Mouse (Mus musculus) embryonic facial prominence, embryonic 13.5 days (tissue): ENCODE measurements at regions not wholly inside any gene's neighbourhood (a gene's known extent, or its start where the extent isn't known, plus 50 kb on each side); places are given as distances from the start of the nearest gene placed in this dataset.

Experiments used
- ATAC-seq: fragments of 200-750 bp; cut with Nextera tagmentation; 2 replicates; pipeline ENCODE4 v1.8.0; 2017; ENCODE audit warnings: low read depth; ENCODE audit not compliant: insufficient number of reproducible peaks, insufficient read depth, low FRiP score, low TSS enrichment
- H3K27ac ChIP-seq: fragments of 300-500 bp; sonication (generic); 2 replicates; pipeline ENCODE4 v1.5.1; 2015; ENCODE audit warnings: moderate library complexity, mild to moderate bottlenecking, inconsistent platforms
- H3K27me3 ChIP-seq: fragments of 300-500 bp; sonication (generic); 2 replicates; pipeline ENCODE4 v1.6.1; 2015; ENCODE audit warnings: mild to moderate bottlenecking, inconsistent platforms
- H3K36me3 ChIP-seq: fragments of 300-500 bp; sonication (generic); 2 replicates; pipeline ENCODE4 v1.6.1; 2015; ENCODE audit warnings: mild to moderate bottlenecking, inconsistent platforms
- H3K4me1 ChIP-seq: fragments of 300-500 bp; sonication (generic); 2 replicates; pipeline ENCODE4 v1.6.1; 2015; ENCODE audit warnings: inconsistent platforms
- H3K4me2 ChIP-seq: fragments of 300-500 bp; sonication (generic); 2 replicates; pipeline ENCODE4 v1.6.1; 2015; ENCODE audit warnings: moderate library complexity, mild to moderate bottlenecking, inconsistent platforms
- H3K4me3 ChIP-seq: fragments of 300-500 bp; sonication (generic); 2 replicates; pipeline ENCODE4 v1.5.1; 2015; ENCODE audit warnings: mild to moderate bottlenecking, inconsistent platforms
- H3K9ac ChIP-seq: fragments of 300-500 bp; sonication (generic); 2 replicates; pipeline ENCODE4 v1.6.1; 2015; ENCODE audit warnings: mild to moderate bottlenecking, inconsistent platforms
- H3K9me3 ChIP-seq: fragments of 300-500 bp; sonication (generic); 2 replicates; pipeline ENCODE4 v1.6.1; 2016; ENCODE audit warnings: inconsistent platforms
- WGBS: fragments of 180-500 bp; shearing (Covaris S2); methylation state at CpG from one replicate; pipeline ENCODE4 v1.1.7; 2015; ENCODE audit warnings: mixed read lengths; 5-methylcytosine and 5-hydroxymethylcytosine counted together

DNA sequence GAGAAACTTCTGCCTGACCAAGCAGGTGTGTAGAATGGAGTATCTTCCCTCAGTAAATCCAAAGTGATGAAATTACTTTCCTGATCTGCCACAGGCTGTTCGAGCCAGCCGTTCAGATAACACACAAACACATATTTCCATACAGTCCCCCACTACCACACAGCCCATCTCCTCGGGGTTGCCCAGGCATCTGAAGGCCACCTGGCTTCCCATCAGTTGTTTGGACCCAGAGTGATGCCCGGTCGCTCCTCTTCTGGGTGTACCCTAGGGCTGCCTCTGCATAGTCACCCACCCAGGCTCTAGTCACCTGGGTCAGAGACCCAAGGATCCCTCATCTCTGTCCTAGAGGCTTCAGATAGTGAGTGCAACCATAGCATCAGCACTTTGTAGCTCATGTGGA, 107.9 kb downstream of the CK137956 start:
- Histone ChIP-seq H3K36me3 (no peaks in the 10 kb centered on the region), H3K9ac (no peak overlapping the region), H3K27ac (no peak overlapping the region), H3K4me1 (no peaks in the 10 kb centered on the region), H3K27me3 (no peaks in the 10 kb centered on the region), H3K9me3 (0 out of 2 replicates have a peak, but pooled peaks cover 3% of the 10 kb centered on the region), H3K4me3 (no peak overlapping the region), H3K4me2 (no peak overlapping the region)
- no peak for ATAC-seq
- WGBS: 92% methylated on average over 5 of the region's 5 CpGs

DNA sequence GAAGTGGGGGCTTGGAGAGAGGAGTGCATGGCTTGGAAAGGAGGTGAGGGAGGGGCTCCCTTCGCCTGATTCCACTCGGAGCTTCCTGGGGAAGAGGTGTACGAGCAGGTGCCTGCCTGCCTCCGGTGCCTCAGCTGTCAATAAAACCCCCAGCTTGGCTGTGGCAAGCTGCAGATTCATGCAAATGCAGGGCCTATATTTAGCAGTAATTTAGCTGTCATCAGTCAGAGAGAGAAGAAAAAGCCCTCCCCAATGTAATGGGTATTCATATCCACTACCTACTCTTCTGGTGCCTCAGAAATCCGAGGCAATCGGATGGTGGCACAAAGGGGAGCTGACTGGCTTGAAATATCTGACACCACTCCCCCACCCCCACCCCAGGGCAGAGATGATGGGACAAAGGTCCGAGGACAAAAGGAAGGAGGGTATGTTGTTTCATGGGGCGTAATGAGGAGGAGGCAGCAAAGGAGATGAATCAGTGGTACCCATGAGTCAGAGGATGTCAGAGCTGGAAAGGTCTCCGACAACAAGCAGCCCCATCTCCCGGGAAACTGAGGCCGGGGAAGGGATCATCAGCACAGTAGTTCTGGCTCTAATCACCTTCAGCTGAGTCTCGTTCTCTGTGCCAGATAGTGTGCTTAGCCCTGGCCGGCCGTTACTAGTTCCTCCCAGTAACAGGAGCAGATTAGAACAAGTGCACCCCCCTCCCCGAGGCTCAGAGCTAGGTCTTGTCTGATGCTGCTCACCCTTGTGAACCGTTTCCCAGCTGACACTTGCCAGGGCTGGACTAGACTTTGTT, 109.2 kb downstream of the CK137956 start:
- no peaks in the 10 kb centered on the region for H3K36me3 ChIP-seq
- ATAC-seq: no peak
- 59% methylated on average over 16 of the region's 16 CpGs for WGBS

DNA sequence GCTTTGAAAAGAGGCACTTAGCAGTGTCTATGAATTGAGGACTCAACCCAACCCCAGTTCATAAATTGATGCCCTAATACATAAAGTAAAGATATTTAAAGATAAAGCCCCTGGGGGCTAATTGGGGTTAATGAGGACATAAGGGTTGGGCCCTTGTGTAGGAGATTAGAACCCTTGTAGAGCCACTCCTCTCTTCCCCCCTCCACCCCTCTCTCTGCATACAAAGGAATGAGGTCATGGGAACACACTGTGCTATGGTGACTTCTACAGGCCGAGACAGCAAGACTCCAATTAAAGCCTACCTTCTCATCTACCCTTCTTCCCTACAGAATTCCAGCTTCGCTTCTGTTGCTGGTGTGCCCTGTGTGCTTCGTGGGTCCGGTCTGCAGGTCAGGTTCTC, 110.5 kb downstream of the CK137956 start:
- WGBS: 84% methylated on average over 4 of the region's 4 CpGs
- no peak for ATAC-seq

More for the DNA sequence above, 109.2 kb downstream of the CK137956 start:
- no peak overlapping the region for H3K4me3 ChIP-seq
- no peaks in the 10 kb centered on the region for H3K4me1 ChIP-seq
- 0 out of 2 replicates have a peak, but pooled peaks cover under 1% of the 10 kb centered on the region for H3K9me3 ChIP-seq
- no peaks in the 10 kb centered on the region for H3K27me3 ChIP-seq
- no peak overlapping the region for H3K9ac ChIP-seq
- no peak overlapping the region for H3K27ac ChIP-seq
- no peak overlapping the region for H3K4me2 ChIP-seq

DNA sequence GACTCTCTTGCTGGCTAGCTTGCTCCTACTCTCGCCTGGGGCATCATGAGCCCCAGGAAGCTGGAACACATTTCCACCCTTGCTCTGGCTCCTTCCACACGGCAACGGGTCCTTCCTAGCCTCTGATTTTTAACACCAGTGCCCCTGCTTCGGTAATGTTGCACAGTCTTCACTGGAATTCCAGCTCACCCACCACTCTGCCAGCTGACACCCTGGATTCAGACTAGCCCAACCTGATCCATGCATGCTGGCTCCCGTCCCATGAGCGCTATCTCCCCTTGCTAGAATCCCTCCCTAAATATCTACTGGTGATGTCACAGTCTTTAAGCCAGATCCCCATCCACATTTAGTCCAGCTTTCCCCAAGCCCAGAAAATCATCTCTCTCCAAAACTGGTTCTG, 111.2 kb downstream of the CK137956 start:
- Histone ChIP-seq H3K27me3 (no peaks in the 10 kb centered on the region), H3K4me1 (no peaks in the 10 kb centered on the region), H3K36me3 (no peaks in the 10 kb centered on the region), H3K4me3 (no peak overlapping the region), H3K27ac (no peak overlapping the region), H3K9ac (no peak overlapping the region), H3K4me2 (no peak overlapping the region), H3K9me3 (no peaks in the 10 kb centered on the region)
- no peak for ATAC-seq
- 80% methylated on average over 6 of the region's 6 CpGs for WGBS

More for the DNA sequence above, 110.5 kb downstream of the CK137956 start:
- no peak overlapping the region for H3K4me3 ChIP-seq
- no peaks in the 10 kb centered on the region for H3K4me1 ChIP-seq
- H3K4me2 ChIP-seq: no peak overlapping the region
- no peak overlapping the region for H3K9ac ChIP-seq
- H3K27me3 ChIP-seq: no peaks in the 10 kb centered on the region
- no peaks in the 10 kb centered on the region for H3K9me3 ChIP-seq
- no peak overlapping the region for H3K27ac ChIP-seq
- no peaks in the 10 kb centered on the region for H3K36me3 ChIP-seq

DNA sequence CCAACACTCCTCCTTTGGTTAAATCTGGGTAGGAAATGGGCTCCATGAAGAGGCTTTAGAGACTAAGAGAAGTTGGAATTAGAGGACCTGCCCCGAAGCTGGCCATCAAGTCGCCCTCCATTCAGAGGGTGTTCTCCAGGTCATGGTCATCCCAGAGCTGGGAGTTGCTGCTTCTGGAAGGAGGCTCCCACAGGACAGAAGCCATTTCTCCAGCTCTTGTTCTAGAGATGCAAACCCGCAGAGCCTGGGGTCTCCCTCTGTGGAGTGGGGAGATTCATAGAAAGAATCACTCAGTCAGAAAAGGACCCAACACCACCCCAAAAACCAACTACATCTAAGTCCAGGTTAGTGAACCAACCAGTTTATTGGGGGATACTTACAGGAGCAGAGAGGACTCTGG, 112.2 kb downstream of the CK137956 start:
- no peak for ATAC-seq
- Histone ChIP-seq H3K27me3 (no peaks in the 10 kb centered on the region), H3K9me3 (no peaks in the 10 kb centered on the region), H3K4me3 (no peak overlapping the region), H3K4me1 (no peaks in the 10 kb centered on the region), H3K9ac (no peak overlapping the region), H3K4me2 (no peak overlapping the region), H3K36me3 (no peaks in the 10 kb centered on the region), H3K27ac (no peak overlapping the region)
- 82% methylated on average over 3 of the region's 3 CpGs for WGBS

DNA sequence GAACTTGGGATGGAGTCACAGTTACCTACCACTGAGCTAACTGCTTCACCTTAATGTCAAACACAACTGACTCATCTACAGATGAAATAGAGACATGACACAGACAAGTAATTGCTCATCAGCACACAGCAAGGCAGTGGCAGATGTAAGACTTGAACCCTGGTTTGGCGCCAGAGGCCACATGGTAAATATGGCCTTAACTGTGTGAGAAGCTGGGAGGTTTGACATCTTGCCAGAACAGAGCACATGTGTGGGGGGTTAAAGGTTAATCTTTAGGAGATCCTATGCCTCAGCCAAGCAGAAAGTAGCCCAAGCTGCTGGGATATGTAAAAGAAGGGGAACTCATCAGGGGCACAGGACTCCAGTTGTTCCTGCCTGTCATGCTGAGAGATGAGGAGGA, 114.9 kb downstream of the CK137956 start:
- 76% methylated on average over 1 of the region's 1 CpGs for WGBS
- H3K4me2 ChIP-seq: no peak overlapping the region
- H3K4me1 ChIP-seq: no peaks in the 10 kb centered on the region
- H3K36me3 ChIP-seq: no peaks in the 10 kb centered on the region
- H3K4me3 ChIP-seq: no peak overlapping the region
- no peaks in the 10 kb centered on the region for H3K27me3 ChIP-seq
- H3K27ac ChIP-seq: no peak overlapping the region
- H3K9ac ChIP-seq: no peak overlapping the region
- H3K9me3 ChIP-seq: 0 out of 2 replicates have a peak, but pooled peaks cover 4% of the 10 kb centered on the region
- no peak for ATAC-seq

DNA sequence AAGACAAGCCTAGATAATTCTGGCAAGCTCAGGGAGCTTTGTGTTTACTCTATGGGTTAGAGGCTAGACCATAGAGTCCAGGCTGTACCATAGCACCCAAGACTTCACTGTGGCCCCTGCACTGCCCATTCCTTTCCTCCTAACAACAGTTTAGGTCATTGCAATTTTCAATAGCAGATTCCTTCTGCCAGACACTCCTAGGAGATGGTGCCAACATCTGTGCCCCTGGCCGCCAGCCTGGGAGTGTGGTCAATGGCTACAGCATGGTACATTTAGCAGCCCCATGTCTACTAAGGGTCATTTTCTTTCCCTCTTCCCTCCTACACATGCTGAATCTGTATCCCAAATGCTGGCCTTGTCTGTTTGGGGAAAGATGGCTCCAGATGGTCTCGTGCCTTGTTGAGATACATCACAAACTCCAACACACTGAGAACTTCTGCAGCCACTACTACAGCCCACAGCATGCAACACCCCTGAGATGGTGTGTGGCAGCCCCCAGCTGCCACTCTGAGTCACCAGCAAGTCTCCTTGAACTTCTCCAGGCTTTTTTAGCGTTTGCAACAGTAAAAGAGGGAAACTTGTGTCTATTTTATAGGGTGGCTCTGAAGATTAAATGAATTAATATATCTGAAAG, 115.9 kb downstream of the CK137956 start:
- Histone ChIP-seq H3K4me2 (no peak overlapping the region), H3K4me1 (no peaks in the 10 kb centered on the region), H3K9me3 (0 out of 2 replicates have a peak, but pooled peaks cover 4% of the 10 kb centered on the region), H3K9ac (no peak overlapping the region), H3K36me3 (no peaks in the 10 kb centered on the region), H3K27ac (no peak overlapping the region), H3K27me3 (no peaks in the 10 kb centered on the region), H3K4me3 (no peak overlapping the region)
- ATAC-seq: no peak
- WGBS: 78% methylated on average over 3 of the region's 3 CpGs

DNA sequence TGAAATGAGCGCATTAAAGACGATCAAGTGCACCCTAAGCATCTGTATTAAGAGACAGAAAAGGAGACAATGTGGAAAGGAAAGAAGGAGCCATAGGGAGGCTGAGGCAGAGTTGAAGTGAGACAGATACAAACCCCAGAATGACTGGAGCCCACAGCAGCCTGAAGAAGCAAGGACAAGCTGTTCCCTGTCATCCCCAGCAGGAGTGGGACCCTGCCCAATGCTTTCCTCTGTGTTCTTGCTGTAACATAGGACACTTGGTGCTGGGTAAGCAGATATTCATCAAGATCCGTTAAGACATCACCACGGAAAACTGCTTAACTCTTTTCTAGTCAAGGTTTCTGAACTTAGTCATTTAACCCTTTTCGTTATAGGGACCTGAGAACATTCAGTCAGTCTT, 121.4 kb downstream of the CK137956 start:
- WGBS: 82% methylated on average over 5 of the region's 5 CpGs
- H3K27ac ChIP-seq: no peak overlapping the region
- ATAC-seq: no peak
- no peak overlapping the region for H3K4me2 ChIP-seq
- no peaks in the 10 kb centered on the region for H3K4me1 ChIP-seq
- no peak overlapping the region for H3K4me3 ChIP-seq
- no peaks in the 10 kb centered on the region for H3K36me3 ChIP-seq
- H3K9me3 ChIP-seq: 0 out of 2 replicates have a peak, but pooled peaks cover 4% of the 10 kb centered on the region
- H3K9ac ChIP-seq: no peak overlapping the region
- H3K27me3 ChIP-seq: no peaks in the 10 kb centered on the region

DNA sequence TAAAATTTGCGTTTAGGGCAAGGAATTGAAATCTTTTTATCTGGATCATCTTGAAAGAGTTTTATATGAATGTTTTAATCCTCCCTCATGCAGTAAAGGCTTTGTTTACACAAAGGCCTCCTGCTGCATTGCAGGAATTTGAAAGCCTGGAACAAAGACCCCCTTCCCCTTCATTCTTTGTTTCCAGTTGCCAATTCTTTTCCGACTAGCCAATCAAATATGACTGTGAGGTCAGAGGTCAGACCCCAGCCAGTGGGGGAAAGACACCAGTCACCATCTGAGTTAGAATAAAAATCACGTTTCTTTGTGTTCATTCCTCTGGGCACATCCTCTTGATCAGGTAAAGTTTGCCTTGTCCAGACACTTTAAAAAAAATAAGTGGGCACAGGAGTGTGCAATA, 124.4 kb downstream of the CK137956 start:
- no peaks in the 10 kb centered on the region for H3K9me3 ChIP-seq
- no peaks in the 10 kb centered on the region for H3K36me3 ChIP-seq
- no peak overlapping the region for H3K9ac ChIP-seq
- no peak overlapping the region for H3K4me2 ChIP-seq
- 43% methylated on average over 3 of the region's 3 CpGs for WGBS
- H3K4me3 ChIP-seq: no peak overlapping the region
- no peaks in the 10 kb centered on the region for H3K4me1 ChIP-seq
- no peak for ATAC-seq
- H3K27ac ChIP-seq: no peak overlapping the region
- H3K27me3 ChIP-seq: no peaks in the 10 kb centered on the region

DNA sequence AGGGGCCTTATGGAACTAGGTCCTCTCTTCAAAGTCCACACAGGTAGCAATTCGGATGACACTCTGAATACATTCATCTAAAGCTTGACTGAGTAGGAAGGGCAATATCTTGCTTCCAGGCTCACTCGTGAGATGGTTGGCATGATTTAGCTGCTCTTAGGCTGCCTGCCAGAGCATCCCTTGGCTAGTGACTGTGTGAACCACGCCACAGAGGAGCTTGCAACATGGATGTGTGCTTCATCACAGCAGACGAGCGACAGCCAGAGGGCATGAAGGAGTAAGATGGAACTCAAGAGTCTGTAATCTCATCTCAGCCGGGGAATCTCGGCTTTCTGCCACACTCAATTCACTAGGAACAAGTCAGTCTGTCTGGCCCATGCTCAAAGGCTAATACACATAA, 127.3 kb downstream of the CK137956 start:
- no peak for ATAC-seq
- no peak overlapping the region for H3K4me2 ChIP-seq
- WGBS: 75% methylated on average over 7 of the region's 7 CpGs
- H3K27me3 ChIP-seq: no peaks in the 10 kb centered on the region
- H3K9me3 ChIP-seq: no peaks in the 10 kb centered on the region
- no peak overlapping the region for H3K9ac ChIP-seq
- H3K4me3 ChIP-seq: no peak overlapping the region
- H3K27ac ChIP-seq: no peak overlapping the region
- no peaks in the 10 kb centered on the region for H3K4me1 ChIP-seq
- H3K36me3 ChIP-seq: no peaks in the 10 kb centered on the region

DNA sequence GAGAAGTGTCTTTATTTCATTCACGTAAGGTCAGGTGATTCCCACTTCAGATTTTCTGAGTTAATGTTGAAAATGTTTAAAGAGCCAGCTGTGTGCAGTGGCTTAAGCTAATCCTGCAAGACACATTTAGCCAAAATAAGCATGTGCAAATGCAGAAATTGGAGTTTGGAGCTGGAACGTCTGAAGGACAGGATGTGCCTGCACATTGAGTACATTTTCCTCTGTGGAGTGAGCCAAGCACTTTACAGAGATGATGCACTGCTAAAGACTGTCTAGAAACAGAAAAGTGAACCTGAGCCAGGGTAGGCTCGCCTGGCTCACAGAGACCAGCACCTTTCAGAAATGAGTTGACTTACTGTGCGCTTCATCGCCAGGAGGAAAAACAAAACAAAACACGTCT, 137.1 kb downstream of the CK137956 start:
- WGBS: 80% methylated on average over 6 of the region's 6 CpGs
- no peak overlapping the region for H3K4me2 ChIP-seq
- H3K4me1 ChIP-seq: no peaks in the 10 kb centered on the region
- H3K27me3 ChIP-seq: no peaks in the 10 kb centered on the region
- no peaks in the 10 kb centered on the region for H3K36me3 ChIP-seq
- H3K4me3 ChIP-seq: no peak overlapping the region
- no peak overlapping the region for H3K9ac ChIP-seq
- H3K9me3 ChIP-seq: no peaks in the 10 kb centered on the region
- ATAC-seq: no peak
- H3K27ac ChIP-seq: no peak overlapping the region

DNA sequence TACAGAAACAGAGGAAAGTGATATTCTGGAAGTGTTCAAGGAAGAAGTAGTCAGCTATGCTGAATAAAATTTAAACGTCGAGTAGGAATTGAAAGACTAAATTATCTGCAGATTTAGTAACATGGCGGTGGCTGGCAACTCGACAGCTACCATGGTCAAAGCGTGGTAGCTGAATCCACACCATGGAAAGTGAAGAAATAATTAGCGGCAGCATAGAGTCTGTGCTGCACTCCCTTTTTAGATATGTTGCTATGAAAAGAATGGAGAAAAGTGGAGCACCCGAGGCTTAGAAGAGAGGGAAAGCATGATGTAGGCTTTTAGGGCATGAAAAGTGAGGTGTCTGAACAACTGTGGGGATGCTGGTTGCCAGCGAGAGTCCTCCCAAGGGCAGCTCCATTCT, 143.8 kb downstream of the CK137956 start:
- no peak overlapping the region for H3K4me3 ChIP-seq
- H3K9ac ChIP-seq: no peak overlapping the region
- no peak overlapping the region for H3K4me2 ChIP-seq
- H3K36me3 ChIP-seq: no peaks in the 10 kb centered on the region
- 87% methylated on average over 8 of the region's 8 CpGs for WGBS
- no peak overlapping the region for H3K27ac ChIP-seq
- no peaks in the 10 kb centered on the region for H3K4me1 ChIP-seq
- ATAC-seq: no peak
- no peaks in the 10 kb centered on the region for H3K9me3 ChIP-seq
- no peaks in the 10 kb centered on the region for H3K27me3 ChIP-seq
